Mouse (Mus musculus): Measurements from ENCODE around the gene Serpina6.
"Not testable (repeated sequence)": the region's sequence is repeated elsewhere in the genome, so short reads cannot be mapped to it uniquely, and the experiment has no call there.

The Serpina6 gene

DNA sequence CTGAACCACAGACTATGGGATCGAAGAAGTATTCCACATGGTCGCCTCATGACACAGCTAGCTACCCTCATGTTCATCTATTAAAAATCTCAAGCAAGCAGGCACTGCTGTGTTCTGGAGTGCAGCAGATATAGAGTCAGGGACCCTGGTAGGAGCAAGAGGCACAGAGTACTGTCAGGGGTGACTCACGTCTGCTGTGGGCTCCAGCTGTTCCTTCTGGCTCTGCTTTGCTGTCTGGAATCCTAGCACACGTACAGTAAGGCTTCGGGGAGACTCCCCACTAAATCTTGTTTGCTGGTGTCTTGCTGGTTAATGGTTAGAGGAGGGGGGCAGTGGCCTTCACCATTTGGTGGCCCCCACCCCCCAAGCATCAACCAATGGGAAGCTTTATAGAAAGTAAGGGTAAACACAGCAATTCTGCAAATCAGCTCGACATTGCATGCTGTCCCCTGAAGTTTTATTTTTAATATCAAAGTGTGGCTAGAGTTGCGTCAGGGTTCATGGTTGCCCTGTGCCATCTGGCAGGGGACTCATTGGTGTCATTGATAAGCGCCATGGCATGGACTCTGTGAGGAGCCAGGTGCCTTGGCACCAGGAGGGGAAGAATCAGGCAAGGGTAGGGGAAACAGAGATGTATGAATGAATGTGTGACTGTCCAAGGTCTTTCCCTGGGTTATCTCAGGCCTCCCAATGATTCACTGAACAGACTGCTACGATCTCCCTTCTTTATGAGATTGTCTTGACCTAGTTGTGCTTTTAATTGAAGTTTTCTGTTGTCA is at the start of gene Serpina6:
TSS of gene Serpina6 (minus strand) at position 365 of the 779 bp plus-strand sequence.
- no peak for DNase-seq (ENCODE audit: low spot score in 2 of 2)

DNA sequence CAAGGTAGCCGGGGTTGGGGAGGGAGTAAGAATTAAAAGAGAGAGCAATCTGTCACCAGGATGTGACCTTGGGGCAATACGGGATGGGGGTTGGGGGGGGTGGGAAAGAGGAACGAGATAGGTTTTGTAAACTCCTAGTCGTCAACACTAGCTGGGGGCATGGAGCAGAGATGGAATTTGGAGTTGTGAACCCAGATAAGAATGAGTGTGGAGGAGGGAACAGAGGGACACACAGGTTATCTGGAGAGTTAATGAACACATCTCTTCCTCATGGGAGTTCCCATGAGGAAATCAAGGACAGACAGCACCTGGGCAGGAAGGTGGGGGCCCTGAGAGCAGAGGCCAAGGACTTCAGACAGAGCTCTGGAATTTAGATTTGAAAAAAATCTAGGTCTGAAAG is 49.1 kb upstream of the Serpina6 start:
- no peak for DNase-seq (ENCODE audit: low spot score in 2 of 2)

DNA sequence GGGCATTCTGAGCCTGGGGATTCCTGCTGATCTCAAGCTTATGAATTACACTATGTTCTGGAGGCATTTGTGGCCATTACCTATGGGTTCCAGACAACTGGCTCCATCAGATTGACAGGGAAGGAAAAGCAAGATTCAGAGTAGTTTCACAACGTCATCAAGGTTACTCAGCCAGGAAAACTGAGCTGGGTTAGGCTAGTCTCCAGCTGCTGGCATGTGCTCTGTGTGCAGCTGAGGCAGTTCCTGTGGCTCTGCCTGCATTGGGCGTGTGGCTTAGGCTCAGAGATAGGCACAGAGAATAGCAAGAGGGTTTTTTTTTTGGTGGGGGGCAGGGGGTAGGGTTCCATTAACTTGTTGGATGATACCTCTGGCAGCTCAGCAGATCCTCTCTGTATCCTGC is 48.5 kb upstream of the Serpina6 start:
- DNase-seq (ENCODE audit: low spot score in 2 of 2): no peak

DNA sequence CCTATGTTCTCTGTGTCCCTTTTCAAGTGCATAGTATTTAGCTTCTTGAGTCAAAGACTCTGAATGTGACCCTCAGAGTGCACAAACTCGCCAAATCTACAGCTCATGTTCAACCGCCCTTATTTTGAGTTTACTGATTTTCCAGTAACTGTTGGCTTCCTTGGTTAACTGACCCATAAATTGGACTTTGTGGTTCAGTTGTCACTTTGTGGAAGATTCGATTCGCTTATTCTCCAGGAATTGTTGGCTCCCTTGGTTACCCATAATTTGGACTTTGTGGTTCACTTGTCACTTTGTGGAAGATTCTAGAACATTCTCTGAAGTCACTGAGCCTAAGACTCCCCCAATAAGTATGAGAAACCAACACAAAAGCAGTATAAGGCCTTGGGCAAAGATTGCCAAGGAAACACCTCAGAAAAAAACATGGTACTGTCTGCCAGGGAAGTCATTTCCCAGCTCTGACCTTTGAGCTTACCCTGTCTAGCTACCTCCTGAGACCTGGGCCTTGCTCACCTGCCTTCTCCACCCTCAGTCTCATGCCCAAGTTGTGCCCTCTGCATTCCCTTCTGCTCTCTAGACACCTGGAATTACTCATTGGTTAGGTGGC is 43.2 kb upstream of the Serpina6 start:
- DNase-seq (ENCODE audit: low spot score in 2 of 2): no peak

- no peak for DNase-seq (ENCODE audit: low spot score in 2 of 2)
Observed at GRCm38 (mm10) chr12:103695429-103695828, 38.4 kb upstream of the Serpina6 start, which contains the start of gene Serpina1f. TSS of gene Serpina1f (minus strand) at chr12:103695529.

DNA sequence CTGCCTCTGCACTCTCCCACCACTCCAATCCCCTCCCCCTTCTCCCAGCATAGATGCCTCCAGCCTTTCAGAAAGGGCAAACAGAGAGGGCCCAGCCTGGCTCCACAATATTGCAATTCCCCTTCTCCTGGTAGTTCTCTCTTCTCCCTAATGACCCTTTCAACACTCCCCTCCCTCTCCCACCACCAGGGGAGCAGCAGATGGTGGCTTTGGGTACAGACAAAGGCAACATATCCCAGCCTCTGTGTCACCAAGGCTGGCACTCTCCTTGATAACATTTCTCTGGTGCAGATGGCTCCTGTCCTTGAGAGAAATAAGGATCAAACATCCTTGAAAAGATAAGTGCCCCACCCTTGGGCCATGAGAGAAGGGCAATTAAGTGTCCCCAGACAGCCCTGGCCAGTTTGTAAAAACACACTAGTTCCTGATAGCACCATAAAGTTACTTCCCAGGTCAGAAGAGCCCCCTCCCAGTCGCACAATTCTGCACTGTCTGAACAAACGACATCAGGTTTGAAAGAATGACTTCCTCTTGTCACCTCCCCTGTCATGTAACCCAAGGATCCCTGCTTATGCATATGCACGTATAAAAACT is 31.3 kb upstream of the Serpina6 start:
- DNase-seq (ENCODE audit: low spot score in 2 of 2): no peak

- DNase-seq (ENCODE audit: low spot score in 2 of 2): no peak
Observed at GRCm38 (mm10) chr12:103687021-103687420, 30.0 kb upstream of the Serpina6 start.

DNA sequence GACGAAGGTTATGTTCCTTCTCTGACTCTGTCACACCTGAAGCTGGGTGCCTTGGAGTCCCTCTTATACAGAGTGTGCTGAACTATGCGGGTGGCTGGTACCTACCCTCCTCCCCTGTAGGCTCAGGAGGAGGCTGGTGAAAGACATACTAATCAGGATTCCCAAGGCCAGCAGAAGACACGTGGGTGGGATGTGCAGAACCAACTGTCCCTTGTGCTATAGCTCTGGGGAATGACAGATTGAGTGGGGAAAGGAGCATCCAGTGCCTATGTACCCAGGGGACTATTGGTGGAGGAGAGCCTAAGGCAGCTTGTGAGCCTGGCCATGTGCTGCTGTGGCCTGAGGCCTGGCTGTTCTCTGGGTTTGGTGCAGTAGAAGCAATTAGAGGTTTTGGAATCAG is 29.0 kb upstream of the Serpina6 start:
- peak in 1 of 2 experiments; percentile 10 for DNase-seq (ENCODE audit: low spot score in 2 of 2)

DNA sequence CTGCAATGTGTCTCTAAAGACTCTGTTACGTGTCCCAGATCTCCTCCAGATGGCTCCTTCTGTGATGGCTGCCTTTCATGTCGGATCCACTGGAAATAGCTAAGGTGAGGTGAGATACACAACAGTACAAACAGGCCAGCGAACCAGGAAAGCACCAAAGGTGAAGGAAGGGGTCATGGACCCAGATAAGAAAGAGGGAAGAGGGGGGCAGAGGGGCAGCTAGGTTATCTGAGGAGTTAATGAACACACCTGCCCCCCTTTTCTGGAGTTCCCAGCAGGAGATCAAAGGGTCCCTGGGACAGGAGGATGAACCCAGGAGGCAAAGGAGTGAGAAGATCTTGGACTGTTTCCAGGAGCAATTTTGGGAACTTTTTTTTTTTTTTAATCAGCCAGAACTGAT is 28.4 kb upstream of the Serpina6 start:
- DNase-seq (ENCODE audit: low spot score in 2 of 2): no peak

GRCm38 (mm10) chr12:103683775-103684174 is 26.8 kb upstream of the Serpina6 start:
- no peak for DNase-seq (ENCODE audit: low spot score in 2 of 2)

DNA sequence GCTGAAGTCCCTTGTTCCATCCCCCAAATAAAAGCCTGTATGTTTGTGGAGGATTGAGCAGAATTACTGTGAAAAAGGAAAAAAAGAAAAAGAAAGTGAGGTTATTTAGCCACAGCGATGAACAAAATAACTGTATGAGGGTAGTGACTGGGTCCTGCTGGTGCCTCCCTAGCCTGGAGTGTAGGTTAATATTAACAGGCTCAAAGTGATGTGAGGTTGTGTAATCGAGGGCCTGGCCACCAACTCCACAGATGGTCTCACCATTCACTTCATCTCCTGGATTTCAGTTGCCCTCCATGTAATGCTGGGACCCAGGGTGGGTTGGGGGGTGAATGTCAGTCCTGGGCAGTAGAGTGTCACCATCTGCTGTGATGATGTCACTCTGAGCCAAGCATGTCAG is 24.7 kb upstream of the Serpina6 start:
- no peak for DNase-seq (ENCODE audit: low spot score in 2 of 2)

DNA sequence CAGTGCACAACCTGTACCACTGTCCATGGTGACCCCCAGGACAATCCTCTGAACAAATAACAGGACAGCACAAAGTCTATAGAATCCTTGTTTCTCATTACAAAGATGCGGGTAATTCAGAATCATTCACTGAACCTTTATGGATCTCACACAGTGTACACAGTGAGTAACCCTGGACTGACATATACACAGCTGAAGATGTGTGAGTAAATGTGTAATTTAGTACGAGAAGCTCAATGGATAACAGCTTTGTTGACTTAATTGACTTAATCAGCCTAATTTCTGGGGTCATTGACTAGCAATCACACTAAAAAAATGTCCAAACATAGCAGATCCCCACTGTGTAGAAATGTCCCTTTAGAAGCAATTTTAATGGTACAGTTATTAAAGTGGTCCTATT is 24.2 kb upstream of the Serpina6 start:
- no peak for DNase-seq (ENCODE audit: low spot score in 2 of 2)

DNA sequence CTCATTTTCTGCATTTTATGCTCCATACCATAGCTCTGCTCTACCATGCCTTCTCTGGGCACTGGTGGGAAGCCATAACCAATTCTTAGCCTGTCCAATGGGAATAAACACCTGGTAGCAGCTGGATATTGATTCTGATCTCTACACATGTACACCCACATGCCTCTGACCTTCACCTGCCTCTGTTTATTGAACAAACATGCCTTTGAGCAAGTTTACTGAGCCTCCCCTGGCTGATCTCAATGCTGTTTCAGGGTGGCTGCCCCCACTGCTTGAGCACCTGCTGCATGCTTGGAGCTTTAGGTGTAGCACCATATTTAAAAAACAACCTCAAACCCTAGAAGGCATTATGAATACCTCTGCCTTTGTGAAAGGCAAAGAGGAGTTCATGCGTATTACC is 22.8 kb upstream of the Serpina6 start:
- not testable (repeated sequence) for DNase-seq (ENCODE audit: low spot score in 2 of 2)

DNA sequence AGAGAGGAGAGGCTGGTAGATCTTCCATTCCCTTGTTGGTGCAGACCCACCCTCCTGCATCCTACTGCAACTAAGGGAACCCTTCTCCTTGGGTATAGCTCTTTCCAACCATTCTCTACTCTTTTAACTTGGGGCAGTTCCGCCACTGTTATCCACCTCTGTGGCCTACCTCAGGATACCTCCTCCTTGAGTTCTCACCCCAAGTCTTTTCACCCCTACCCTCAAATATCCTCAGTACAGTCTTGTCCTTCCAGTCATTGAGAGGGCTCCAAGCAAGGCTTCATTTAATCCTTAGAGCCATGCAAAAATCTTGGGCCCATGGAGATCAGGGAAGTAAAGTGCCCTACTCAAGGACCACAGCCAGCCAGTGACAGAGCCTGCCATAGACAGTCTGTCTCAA is 19.0 kb upstream of the Serpina6 start, which contains the start of gene Serpina16:
TSS of gene Serpina16 (minus strand) at position 101 of the 400 bp plus-strand sequence.
- DNase-seq (ENCODE audit: low spot score in 2 of 2): no peak

DNA sequence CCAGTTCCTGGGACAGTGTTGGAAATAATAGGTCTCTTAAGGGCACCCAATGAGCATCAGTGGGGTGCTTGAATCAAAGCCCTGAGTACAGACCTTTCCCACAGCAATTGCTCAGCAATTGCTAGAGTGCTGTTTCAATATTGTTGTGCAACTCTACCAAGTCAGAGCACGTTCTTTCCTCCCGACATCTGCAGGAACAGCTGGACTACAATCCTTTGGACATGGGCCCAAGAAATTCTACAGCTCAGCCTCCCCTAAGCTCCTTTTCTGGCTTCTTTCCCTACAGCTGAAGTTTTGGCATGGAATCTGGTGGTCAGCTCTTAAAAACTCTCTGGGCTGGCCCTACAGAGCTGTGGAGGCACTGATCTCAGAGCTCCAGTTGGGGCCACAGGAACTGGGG is 16.2 kb upstream of the Serpina6 start:
- no peak for DNase-seq (ENCODE audit: low spot score in 2 of 2)

DNA sequence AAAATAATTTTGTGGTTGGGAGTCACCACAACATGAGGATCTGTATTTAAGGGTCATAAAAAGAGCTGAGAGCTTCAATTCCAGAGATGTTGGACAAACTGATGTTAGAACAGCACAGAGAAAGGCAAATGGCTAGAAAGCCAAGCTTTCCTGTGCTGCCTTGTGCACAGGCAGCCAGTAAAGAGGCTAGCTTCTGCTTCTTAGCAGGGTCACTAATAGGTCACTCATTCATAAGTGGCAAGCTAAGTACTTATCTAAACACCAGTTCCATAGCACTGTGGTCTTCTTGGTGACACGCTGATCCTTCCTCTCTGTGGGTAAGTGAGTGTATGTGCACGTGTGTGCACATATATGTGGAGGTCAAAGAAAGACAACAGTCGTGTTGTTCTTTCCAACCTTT is 14.5 kb upstream of the Serpina6 start:
- no peak for DNase-seq (ENCODE audit: low spot score in 2 of 2)

DNA sequence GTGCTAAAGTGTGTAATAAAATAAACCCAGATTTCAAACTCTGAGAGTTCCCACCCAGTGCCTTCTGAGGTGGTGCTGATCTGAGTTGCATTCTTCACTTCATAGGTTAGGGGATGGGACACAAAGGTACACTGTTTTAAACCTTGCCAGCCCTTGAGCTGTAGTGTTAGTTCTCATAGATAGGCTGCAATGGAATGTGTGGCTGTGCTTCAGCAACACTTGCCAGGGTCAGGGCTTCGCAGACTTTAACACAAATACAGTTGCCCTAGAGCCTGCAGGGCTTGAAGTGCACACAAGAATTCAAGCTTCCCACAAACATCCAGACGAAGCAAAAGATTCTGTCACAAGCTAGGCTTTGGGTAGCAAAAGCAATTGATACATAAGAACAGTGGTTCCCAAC is 14.0 kb upstream of the Serpina6 start:
- DNase-seq (ENCODE audit: low spot score in 2 of 2): no peak

- DNase-seq (ENCODE audit: low spot score in 2 of 2): peak; percentile 14 to 17
Observed at GRCm38 (mm10) chr12:103670344-103670743, 13.3 kb upstream of the Serpina6 start.

- no peak for DNase-seq (ENCODE audit: low spot score in 2 of 2)
Observed at GRCm38 (mm10) chr12:103665286-103665685, 8.3 kb upstream of the Serpina6 start.

- not testable (repeated sequence) for DNase-seq (ENCODE audit: low spot score in 2 of 2)
Observed at GRCm38 (mm10) chr12:103662053-103662452, 5.0 kb upstream of the Serpina6 start.

- no peak for DNase-seq (ENCODE audit: low spot score in 2 of 2)
Observed at GRCm38 (mm10) chr12:103660076-103660475, 3.1 kb upstream of the Serpina6 start.

- DNase-seq (ENCODE audit: low spot score in 2 of 2): no peak
Observed at GRCm38 (mm10) chr12:103659171-103659570, 2.2 kb upstream of the Serpina6 start.

DNA sequence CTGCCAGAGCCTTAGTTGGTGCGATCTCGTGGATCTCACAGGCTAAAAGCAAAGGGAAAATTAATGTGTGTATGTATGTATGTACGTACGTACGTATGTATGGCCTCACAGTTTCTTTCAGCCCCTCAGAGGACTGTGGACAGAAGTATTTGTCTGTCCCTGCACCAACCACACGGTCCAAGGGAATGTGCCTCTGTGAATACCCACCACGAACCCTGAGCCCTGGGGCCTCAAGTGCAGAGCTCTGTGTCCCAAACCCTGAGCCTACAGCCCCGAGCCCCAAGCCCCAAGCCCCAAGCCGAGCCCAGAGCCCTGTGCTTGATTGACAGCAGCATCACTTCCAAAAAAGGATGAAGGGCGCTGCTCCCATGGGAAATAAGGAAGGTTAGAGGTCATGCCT is 979 bp upstream of the Serpina6 start:
- DNase-seq (ENCODE audit: low spot score in 2 of 2): no peak

All from frontal cortex, postnatal 14 days (tissue).